Mouse (Mus musculus): ENCODE data around the gene Syap1. TPM values are rescaled to one million over a fixed set of nuclear protein-coding genes. Genes with fewer than 3 reads are reported as not detected.
A peak's percentile ranks its signal among the peaks of the same experiment; 100 is the strongest.
"Not testable (repeated sequence)": the region's sequence is repeated elsewhere in the genome, so short reads cannot be mapped to it uniquely, and the experiment has no call there.

Gene Syap1
- 10 to 100 TPM; 28.2 to 29.0 TPM for total RNA-seq (2021)
- long read RNA-seq, experiment 1, transcript Syap1-201 (9 exons, 2,087 nt), result major isoform, 28 of 31 reads
- long read RNA-seq, experiment 1, partial matches to known transcripts, result 0 of 31 reads
- long read RNA-seq, experiment 1, other reads (novel, unspliced or antisense), result 3 of 31 reads
- long read RNA-seq, experiment 2, transcript Syap1-201 (9 exons, 2,087 nt), result major isoform, 32 of 33 reads
- long read RNA-seq, experiment 2, partial matches to known transcripts, result 0 of 33 reads
- long read RNA-seq, experiment 2, other reads (novel, unspliced or antisense), result 1 of 33 reads

DNA sequence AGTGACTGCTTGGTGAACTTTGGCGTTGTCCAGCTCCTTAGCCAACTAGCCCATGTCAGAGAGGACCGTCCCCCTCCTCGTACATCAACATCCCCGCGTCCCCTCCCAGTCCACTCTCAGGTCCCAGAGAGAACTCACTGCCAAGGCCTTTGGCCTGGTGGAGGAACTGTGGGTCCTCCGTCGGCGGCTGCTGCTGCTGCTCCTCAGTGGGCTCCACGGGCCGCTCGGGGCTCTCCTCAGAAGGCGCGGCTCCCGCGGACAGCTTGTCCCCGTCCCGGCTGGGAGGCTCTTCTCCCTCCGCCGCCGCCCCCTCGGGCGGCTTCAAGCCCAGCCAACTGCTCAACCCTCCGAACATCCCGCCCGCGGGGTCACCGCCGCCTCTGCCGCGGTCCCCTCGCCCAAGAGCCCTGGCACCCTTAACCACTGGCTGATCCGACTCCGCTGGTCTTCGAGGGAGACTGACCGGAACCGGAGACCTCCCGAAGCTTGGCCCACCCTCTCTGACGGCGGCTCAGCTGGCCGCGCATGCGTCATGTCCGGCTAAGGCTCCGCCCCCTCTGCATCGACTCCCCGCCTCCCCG lies at the start of gene Syap1:
TSS of gene Syap1 (minus strand) at position 517 of the 581 bp plus-strand sequence.
- intact Hi-C loops (cut with DNase I; ENCODE audit: low total_unique reads), result no loop called here

DNA sequence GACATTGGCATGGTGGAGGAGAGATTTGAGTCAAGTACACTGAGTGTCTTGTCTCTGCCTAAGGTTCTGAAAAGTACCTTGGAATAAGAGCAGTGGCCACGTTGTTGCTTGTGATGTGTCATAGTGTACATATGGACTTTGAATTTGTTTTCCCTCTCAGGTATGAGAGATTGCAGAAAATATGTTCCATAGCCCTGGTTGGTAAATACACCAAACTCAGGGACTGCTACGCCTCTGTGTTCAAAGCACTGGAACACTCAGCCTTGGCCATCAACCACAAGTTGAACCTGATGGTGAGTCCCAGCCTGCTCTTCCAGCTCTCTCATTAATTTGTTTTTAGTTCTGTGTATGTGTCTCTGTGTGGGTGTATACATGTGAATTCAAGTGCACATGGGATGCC lies 43.2 kb upstream of the Syap1 start:
- intact Hi-C loops (cut with DNase I; ENCODE audit: low total_unique reads), result loop anchor here (10.0 kb wide), 1 partner anchor 733 kb away; no protein-coding TSS in a partner anchor
- DNase-seq, result no peak

More for the DNA sequence above, at the start of gene Syap1:
- peak; percentile 85 for DNase-seq

DNA sequence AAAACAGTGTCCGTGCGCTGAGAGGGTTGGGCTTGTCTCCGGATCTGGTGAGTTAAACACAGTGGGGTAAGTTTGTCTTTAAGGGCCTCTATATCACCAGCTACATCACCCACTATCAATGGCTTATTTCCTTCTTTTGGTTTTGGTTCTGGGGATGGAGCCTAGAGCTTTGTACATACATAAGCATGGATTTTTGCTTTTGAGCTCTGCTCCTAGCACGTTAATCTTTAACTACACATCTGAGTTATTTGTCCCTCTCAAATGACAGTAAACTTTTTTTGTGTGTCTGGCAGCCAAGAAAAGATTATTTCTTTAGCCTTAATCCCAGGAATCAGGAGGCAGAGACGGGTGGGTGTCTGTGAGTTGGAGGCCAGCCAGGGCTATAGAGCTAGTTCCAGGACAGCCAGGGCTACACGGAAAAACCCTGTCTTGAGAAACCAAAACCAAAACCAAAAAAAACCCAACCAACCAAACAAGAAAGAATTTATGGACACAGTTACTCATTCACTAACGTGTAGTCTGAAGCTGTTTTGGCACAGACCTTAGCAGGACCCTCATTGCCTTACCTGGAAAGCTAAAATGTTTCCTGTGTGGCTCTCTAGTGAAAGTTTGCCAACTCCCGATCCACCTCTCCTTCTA lies 33.4 kb upstream of the Syap1 start:
- intact Hi-C loops (cut with DNase I; ENCODE audit: low total_unique reads), result no loop called here
- no peak for DNase-seq

DNA sequence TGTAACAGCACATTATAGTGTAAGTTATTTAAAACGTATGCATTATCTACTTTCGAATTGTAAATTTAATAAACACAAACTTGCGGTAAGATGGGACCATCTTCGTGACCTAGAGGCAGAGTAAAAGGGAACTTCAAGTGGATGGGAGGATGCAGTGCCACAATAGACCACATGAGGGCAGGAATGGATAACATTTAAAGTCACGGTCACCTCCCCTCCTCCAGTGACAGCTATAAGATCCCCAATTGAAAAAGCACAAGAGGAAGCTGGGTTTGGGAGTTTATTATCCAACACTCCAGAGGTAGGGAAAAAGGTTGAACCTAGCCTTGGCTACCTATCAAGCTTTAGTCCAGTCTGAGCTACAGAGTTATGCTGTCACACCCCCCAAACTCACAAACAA lies 27.4 kb upstream of the Syap1 start:
- intact Hi-C loops (cut with DNase I; ENCODE audit: low total_unique reads), result no loop called here
- DNase-seq, result peak; percentile 16

DNA sequence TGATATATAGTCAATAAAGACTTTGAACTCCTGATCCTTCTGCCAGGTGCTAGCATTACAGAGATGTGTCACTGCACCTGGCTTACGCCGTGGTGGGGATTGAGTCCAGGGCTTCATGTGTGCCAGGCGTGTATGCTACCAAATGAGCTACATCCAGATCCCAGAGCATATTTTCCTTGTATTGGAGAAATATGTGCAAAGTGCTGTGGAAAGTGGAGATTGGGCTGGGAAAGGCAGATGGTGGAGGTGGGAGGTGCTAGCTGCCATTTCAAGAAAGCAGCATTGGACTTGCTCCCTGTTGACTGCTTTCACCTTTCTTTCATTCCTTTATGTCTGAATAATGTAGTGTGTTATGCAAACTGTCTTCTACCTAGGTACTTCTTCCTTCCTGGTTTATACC lies 25.4 kb upstream of the Syap1 start:
- no peak for DNase-seq
- intact Hi-C loops (cut with DNase I; ENCODE audit: low total_unique reads), result no loop called here

DNA sequence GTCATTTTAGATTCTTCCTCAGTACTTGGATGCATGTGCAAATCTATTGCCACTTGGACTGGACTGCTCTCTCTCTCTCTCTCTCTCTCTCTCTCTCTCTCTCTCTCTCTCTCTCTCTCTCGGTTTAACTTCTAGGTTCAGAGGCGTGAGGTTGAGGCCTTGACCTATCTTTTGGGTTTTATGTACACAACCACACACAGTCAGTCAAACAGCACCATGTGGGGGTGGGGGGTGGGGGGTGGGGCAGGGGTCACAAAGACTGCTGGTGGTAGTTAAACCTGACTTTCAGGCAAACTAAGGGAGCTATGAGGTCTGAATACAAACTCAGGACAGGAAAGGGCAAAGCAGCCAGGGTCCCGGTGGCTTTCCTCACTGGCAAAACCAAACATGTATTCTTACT lies 19.3 kb upstream of the Syap1 start:
- DNase-seq, result no peak
- intact Hi-C loops (cut with DNase I; ENCODE audit: low total_unique reads), result no loop called here

DNA sequence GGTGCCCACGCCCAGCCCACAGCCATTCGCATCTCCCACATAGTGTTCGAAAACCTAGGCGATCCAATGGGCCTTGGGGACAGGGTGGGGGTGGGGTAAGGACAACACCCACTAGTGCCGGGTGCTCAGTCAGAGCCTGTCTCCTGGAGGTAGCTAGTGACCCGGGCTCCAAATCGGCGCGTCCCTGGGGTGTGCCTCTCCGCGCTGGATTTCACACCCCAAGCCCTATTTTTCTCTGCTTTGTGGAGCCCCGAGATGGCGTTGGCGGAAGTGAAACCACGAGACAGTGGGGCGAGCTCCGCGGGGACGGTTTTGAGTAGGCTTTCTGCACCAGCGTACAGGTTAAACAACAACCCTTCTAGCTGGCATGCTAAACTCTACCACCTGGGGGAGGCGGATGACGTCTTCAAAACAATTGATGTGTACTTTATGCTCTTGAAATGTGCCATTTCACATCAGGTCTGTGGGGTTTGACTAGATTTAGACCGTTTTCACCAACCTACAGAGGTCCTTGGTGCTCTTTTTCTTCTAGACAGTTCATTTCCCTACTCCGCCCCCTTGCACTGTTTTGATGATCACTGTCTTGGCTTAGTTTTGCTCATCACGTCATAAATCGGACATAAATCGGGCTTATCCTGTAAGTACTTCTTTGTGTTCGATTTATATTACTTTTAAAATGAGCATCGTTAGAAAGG lies 13.9 kb upstream of the Syap1 start:
- peak; percentile 14 for DNase-seq
- intact Hi-C loops (cut with DNase I; ENCODE audit: low total_unique reads), result no loop called here

DNA sequence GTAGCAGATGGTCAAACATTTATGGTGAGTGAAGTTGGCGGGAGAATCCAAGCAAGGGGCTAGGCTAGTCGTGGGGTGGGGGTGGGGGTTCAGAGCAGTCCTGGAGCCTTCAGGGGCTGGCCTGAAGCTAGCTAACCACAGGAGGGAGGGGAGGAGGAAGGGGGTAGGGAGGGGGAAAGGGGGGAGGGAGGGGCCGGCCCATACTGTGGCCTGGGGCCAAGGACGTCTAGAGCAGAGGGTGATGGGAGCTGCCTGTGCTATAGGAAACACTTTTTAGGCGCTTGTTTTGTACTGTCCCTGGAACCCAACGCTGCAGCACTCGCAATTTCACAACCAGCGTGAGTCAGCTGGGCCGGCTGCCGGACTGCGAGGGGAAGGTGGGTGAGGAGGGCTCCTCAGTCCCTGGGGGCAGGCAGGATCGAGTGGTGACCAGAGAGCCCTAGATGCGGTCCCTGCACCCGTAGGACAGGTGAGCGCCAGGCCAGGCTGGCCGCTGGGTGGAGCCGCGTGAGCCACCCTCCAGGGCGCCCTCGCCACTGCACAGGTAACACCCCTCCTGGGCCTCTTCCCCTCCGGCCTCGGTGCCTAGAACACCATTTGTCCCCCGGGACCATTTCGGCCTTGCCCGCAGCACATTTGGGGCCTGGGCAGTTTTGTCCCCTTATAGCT lies 13.3 kb upstream of the Syap1 start:
- intact Hi-C loops (cut with DNase I; ENCODE audit: low total_unique reads), result no loop called here
- peak; percentile 42 for DNase-seq

DNA sequence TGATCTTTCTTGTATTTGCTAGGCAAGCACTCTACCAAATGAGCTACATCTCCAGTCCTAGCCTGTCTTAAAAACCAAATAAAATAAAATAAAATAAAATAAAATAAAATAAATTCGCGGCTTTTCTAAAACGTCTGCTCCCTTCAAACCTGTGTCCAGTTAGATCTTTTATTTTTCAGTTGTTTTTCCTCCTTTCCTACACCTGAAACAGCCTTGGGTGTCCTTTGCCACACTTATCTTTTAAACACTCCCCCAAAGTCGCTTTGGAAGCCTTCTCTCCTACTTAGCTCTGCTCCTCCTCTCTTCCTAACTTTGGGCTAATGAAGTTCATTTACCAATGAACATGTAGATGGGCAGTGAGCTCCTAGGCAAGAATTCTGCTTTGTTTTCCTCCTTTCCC lies 12.7 kb upstream of the Syap1 start, which contains the start of gene Ctps2:
TSS of gene Ctps2 (plus strand) at position 301 of the 400 bp plus-strand sequence.
- DNase-seq, result no peak
- intact Hi-C loops (cut with DNase I; ENCODE audit: low total_unique reads), result no loop called here

DNA sequence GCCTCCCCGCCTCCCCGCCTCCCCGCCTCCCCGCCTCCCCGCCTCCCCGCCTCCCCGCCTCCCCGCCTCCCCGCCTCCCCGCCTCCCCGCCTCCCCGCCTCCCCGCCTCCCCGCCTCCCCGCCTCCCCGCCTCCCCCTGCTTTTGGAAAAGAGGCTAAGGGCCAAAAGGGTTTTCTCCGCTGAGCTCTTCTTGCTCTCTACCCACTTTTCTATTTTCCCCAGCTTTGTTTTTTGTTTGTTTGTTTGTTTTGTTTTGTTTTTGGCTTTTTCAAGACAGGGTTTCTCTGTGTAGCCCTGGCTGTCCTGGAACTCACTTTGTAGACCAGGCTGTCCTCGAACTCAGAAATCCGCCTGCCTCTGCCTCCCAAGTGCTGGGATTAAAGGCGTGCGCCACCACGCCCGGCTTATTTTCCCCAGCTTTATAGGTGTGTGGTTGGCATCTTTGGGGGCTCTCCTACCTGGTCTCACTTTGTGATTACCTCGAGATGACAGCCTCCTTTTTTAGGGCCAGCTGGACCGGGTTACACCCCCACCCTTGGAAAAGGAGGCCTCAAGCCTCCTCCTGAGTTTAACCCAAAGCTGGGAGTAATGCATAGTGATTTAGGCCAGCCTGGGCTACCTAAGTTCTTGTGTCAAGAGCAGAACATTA lies 452 bp upstream of the Syap1 start:
- intact Hi-C loops (cut with DNase I; ENCODE audit: low total_unique reads); DNase-seq: not testable (repeated sequence)

DNA sequence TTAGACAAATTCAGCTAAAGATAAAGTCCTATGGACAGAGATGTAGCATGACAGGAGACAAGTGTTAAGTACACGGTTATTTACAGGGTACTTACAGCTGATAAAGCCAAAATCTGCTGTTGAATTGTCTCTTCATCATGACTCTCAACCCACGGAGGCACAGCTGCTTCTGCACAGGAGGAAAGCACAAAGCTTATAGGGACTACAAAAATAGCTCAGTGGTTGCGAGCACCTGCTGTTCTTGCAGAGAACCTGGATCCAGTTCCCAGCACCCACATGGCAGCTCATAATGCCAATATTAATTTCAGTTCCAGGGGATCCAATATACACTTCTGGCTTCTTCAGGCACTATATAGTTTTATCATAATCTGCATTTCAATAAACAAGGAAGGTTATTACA lies 10.0 kb downstream of the Syap1 start:
- intact Hi-C loops (cut with DNase I; ENCODE audit: low total_unique reads), result no loop called here
- no peak for DNase-seq

DNA sequence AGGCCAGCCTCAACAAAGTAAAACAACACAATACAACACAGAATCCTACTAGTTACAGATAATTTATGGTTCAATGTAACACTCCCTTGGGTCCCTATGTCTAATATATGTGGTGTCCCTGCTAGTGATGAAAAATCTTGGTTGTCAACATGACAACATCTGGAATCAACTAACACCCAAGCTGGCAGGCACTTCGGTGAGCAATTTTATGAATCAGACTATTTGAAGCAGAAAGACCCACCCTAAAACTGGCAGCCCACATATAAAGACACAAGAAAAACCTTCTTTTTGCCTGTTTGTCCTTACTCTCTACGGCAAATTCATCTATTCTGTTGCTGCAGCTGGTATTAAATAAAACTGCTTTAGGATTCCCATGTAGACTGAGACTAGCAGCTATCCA lies 14.5 kb downstream of the Syap1 start:
- intact Hi-C loops (cut with DNase I; ENCODE audit: low total_unique reads), result no loop called here
- no peak for DNase-seq

DNA sequence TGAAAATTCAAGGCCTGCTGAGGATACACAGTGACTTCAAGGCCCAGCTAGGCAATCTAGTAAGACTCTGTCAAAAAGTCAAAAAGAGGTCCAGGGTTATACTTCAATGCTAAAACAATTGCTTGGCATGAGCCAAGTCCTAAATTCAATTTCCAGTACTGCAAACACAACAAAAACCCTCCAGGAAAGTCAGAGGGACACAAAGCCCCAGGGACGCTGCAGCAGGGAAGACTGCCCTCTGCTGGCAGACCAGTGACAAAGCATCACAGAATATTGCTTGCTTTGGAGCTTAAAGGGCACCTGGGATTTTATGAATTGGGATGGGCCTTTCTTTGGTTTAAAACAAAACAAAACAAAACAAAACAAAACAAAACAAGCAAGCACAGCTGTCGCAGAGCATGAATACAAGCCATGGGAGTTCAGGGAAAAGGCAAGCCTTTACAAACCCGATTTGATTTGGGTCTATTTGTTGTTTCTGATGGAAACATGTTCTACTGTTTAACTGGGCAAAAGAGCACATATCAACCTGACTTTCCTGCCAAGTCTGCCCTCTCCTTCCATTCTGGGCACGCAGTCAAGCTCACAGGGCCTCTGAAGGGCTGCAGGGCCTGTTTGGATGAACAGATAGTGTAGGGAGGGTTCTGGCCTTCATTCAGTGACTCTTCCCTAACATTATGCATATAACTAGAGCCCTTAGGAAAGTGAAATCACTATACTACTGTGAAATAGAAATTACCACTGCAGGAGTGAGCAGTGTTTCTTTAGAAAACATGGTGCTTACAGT lies 16.3 kb downstream of the Syap1 start:
- intact Hi-C loops (cut with DNase I; ENCODE audit: low total_unique reads), result no loop called here
- peak; percentile 14 for DNase-seq

DNA sequence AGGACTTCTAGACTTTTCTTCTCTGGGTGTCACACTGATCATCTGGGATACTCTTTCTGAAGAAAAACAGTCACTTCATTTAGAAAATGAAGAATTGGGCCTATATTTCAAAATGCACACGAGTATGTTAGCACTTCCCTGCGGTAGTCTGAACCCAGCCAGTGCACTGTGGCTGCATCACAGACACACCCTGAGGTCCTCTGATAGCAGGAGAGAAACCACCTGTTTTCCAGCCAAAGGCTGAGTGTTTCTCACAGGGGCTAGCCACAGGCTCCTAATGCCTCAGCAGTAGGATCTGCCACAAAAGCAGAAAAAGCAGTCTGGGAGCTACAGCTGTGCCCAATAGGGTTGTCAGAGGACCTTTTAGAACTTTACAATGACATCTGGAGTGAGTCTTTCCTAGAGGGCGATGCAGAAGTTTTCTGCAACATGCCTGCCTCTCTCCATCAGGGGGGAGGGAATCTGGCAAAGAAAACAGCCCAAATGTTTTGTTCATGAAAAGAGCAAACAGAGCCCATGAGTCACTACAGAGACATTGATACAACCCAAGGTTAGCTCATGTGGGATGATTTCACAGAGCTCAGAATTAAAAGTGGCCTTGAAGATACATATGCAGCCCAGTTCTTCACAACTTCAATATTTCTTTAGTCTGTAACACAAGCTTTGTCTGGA lies 19.8 kb downstream of the Syap1 start:
- intact Hi-C loops (cut with DNase I; ENCODE audit: low total_unique reads), result no loop called here
- no peak for DNase-seq

DNA sequence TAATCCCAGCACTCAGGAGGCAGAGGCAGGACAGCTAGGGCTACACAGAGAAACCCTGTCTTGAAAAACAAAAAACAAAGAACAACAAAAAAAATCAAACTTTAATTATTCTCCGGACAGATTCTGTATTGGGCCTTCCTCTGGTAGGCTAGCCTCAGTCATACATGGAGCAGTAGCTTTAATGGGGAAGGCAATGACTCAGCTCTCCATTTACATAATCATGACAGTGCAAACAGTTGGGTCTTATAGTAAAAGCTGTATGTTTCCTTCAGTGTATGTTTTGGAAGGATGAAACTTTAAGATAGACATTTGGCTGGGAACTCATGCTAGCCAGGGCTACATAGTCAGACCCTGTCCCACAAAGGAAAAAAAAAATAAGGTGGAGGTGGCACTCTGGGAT lies 39.6 kb downstream of the Syap1 start:
- DNase-seq, result no peak
- intact Hi-C loops (cut with DNase I; ENCODE audit: low total_unique reads), result no loop called here

DNA sequence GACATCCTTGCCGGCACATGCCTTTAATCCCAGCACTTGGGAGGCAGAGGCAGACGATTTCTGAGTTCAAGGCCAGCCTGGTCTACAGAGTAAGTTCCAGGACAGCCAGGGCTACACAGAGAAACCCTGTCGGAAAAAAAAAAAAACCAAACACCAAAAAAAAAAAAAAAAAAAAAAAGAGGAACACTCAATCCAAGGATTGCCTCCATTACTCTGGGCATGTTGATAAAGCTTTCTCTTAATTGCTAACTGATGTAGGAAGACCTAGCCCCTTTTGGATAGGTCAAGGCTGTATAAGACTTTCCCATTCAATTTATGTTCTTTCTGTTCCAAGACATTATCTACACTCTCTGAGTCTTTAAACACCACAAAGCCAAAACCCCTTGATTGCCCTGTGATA lies 42.7 kb downstream of the Syap1 start:
- no peak for DNase-seq
- intact Hi-C loops (cut with DNase I; ENCODE audit: low total_unique reads), result no loop called here

DNA sequence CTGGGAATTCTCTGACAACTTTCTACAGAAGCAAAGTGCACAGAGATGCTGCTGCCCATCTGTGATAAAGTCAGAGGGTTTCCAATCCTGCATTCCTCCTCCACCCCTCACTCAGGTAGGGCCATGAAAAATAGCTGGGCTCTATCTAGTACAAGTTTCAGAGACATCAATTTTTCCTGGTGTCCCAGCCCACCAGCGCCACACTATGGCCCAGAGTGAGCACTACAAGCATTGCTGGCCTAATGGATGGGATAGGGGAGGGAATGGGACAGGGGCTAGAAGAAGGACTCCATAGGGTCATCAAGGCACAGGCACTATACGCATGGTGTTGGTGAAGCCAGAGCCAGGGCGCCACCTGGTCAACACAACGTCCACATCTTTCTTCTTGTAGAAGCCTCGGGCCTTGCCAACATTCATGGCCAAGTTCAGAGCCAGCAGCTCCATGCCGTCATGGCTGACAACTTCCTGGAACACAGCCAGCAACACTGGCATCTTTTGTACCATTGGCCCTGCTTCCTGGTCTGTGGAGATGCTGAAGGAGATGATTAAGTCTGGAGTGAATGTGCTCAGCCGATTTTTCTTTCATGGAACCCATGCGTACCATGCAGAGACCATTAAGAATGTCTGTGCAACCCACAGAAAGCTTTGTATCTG lies 43.7 kb downstream of the Syap1 start:
- intact Hi-C loops (cut with DNase I; ENCODE audit: low total_unique reads), result no loop called here
- no peak for DNase-seq

DNA sequence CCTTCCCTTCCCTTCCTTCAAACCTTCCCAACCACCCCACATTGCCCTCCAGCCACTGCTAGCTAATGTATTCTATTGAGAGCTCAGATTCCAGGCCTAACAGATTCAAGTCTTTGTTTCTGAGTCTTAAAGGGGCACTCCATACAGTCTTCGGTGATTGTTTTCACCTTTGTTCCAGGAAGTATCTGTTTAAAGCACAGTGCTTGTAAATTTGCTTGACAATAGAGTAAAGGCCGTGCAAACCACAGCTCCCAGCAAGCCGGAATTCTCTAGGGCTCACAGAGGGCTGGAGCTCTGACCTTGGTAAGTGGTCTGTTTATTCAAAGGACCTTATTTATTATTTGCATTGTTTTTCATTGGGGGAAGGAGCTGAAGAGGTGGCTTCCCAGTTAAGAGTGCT lies 56.1 kb downstream of the Syap1 start:
- no peak for DNase-seq
- intact Hi-C loops (cut with DNase I; ENCODE audit: low total_unique reads), result no loop called here

All from gastrocnemius, postnatal 14 days (tissue).